Mouse (Mus musculus): ENCODE results near the gene Loxl4.

Loxl4 gene

GRCm38 (mm10) chr19:42566283-42567019, 46.2 kb downstream of the Loxl4 start:
- DNase-seq (ENCODE audit: low spot score in 2 of 2) = no peak

- DNase-seq (ENCODE audit: low spot score in 2 of 2) = no peak
Measured at GRCm38 (mm10) chr19:42563726-42564270, 48.8 kb downstream of the Loxl4 start.

- DNase-seq (ENCODE audit: low spot score in 2 of 2) = no peak
Measured at GRCm38 (mm10) chr19:42562981-42563380, 49.6 kb downstream of the Loxl4 start.

GRCm38 (mm10) chr19:42561991-42562390, 50.6 kb downstream of the Loxl4 start:
- no peak for DNase-seq (ENCODE audit: low spot score in 2 of 2)

GRCm38 (mm10) chr19:42558701-42559100, 53.9 kb downstream of the Loxl4 start:
- DNase-seq (ENCODE audit: low spot score in 2 of 2) = no peak
